Mouse (Mus musculus): ENCODE results near the gene Knstrn.

The Knstrn gene

GRCm38 (mm10) chr2:118790551-118791525 is 23.0 kb upstream of the Knstrn start:
- peak; percentile 44 for DNase-seq (ENCODE audit: low read depth, low spot score)

GRCm38 (mm10) chr2:118791591-118792258 is 22.1 kb upstream of the Knstrn start:
- DNase-seq (ENCODE audit: low read depth, low spot score) = no peak

- no peak for DNase-seq (ENCODE audit: low read depth, low spot score)
These were observed 21.6 kb upstream of the Knstrn start for GRCm38 (mm10) chr2:118792259-118792613.

- DNase-seq (ENCODE audit: low read depth, low spot score) = no peak
These were observed 20.2 kb upstream of the Knstrn start for GRCm38 (mm10) chr2:118793636-118794035.

GRCm38 (mm10) chr2:118802542-118803118 is 11.2 kb upstream of the Knstrn start:
- DNase-seq (ENCODE audit: low read depth, low spot score) = no peak

GRCm38 (mm10) chr2:118804474-118804873 is 9.3 kb upstream of the Knstrn start:
- DNase-seq (ENCODE audit: low read depth, low spot score) = no peak

- no peak for DNase-seq (ENCODE audit: low read depth, low spot score)
These were observed 8.7 kb upstream of the Knstrn start for GRCm38 (mm10) chr2:118805137-118805536.

GRCm38 (mm10) chr2:118805756-118806155 is 8.0 kb upstream of the Knstrn start:
- DNase-seq (ENCODE audit: low read depth, low spot score) = no peak

GRCm38 (mm10) chr2:118806860-118807259 is 6.9 kb upstream of the Knstrn start:
- DNase-seq (ENCODE audit: low read depth, low spot score) = no peak

- no peak for DNase-seq (ENCODE audit: low read depth, low spot score)
These were observed 2.9 kb upstream of the Knstrn start for GRCm38 (mm10) chr2:118810861-118811260.

- DNase-seq (ENCODE audit: low read depth, low spot score) = no peak
These were observed 1.1 kb upstream of the Knstrn start for GRCm38 (mm10) chr2:118812724-118813123.

GRCm38 (mm10) chr2:118822800-118823199 is 9.0 kb downstream of the Knstrn start:
- no peak for DNase-seq (ENCODE audit: low read depth, low spot score)

GRCm38 (mm10) chr2:118824396-118824795 is 10.6 kb downstream of the Knstrn start:
- no peak for DNase-seq (ENCODE audit: low read depth, low spot score)

- no peak for DNase-seq (ENCODE audit: low read depth, low spot score)
These were observed 15.3 kb downstream of the Knstrn start for GRCm38 (mm10) chr2:118829096-118829495.

- no peak for DNase-seq (ENCODE audit: low read depth, low spot score)
These were observed 20.3 kb downstream of the Knstrn start for GRCm38 (mm10) chr2:118834061-118834460.

GRCm38 (mm10) chr2:118835115-118835514 is 21.3 kb downstream of the Knstrn start:
- DNase-seq (ENCODE audit: low read depth, low spot score) = no peak

- no peak for DNase-seq (ENCODE audit: low read depth, low spot score)
These were observed 24.5 kb downstream of the Knstrn start for GRCm38 (mm10) chr2:118838330-118838729.

GRCm38 (mm10) chr2:118841186-118841585 is 27.4 kb downstream of the Knstrn start:
- DNase-seq (ENCODE audit: low read depth, low spot score) = no peak

- no peak for DNase-seq (ENCODE audit: low read depth, low spot score)
These were observed 28.0 kb downstream of the Knstrn start for GRCm38 (mm10) chr2:118841774-118842173.

- no peak for DNase-seq (ENCODE audit: low read depth, low spot score)
These were observed 30.6 kb downstream of the Knstrn start for GRCm38 (mm10) chr2:118844427-118844826.

GRCm38 (mm10) chr2:118846246-118846645 is 32.4 kb downstream of the Knstrn start:
- DNase-seq (ENCODE audit: low read depth, low spot score) = no peak

GRCm38 (mm10) chr2:118851756-118852155 is 38.0 kb downstream of the Knstrn start:
- DNase-seq (ENCODE audit: low read depth, low spot score) = no peak
